In the genomic region with DNA sequence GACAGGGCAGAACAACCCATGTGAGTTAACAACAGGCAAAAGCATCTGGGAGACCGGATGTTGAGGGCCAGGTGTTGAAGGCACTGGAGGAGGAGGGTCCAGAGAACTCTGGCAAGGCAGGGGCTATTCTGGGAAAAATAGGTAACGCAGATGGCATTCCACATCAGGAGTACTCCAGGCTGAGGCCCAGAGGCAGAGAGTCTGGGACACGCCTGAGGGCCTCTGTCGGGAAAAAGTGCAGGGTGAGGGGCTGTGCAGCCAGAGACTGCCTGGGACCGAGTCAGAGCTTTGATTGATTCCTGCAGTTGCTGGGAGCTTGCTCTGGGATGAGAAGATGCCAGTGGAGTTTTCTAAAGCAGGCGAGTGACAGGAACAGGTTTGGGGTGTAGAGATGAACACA, we compare ENCODE assay signal across 11 mouse cellular contexts. TPM values are rescaled to one million over a fixed set of nuclear protein-coding genes. Genes with fewer than 3 reads are reported as not detected.
DNase-seq lines count a peak whose midpoint lies in the region; ATAC-seq and TF ChIP-seq lines count a peak whose summit lies in the region.
"Had no signal": no experiment of that assay in that cellular context is flagged by ENCODE, and none has a peak within 500 bp of the region (broad histone marks: within the 10 kb centered on the region; RNA-seq: fewer than 3 reads in every experiment).

No protein-coding gene starts in this region.

- TF ChIP-seq POLR2A in ES-Bruce4 (IDR thresholded peaks at IDR 0.05; ENCODE audit: insufficient read depth, low read length), result no peak

- TF ChIP-seq CTCF in ES-Bruce4 (IDR thresholded peaks at IDR 0.05; ENCODE audit: low read depth, low read length), result no peak

- H3K4me1 ChIP-seq in hindbrain, embryonic 10.5 days (replicated peaks), result peaks cover 53% of the 10 kb centered on the region
- peaks cover 16% of the 10 kb centered on the region for H3K4me1 ChIP-seq in hindbrain, embryonic 14.5 days (replicated peaks; ENCODE audit: control insufficient read depth, insufficient read depth, low read length)
- H3K4me1 ChIP-seq in ES-Bruce4 (ENCODE audit: control insufficient read depth, insufficient read depth, low read length), result peaks cover 2% of the 10 kb centered on the region
- peaks cover 38% of the 10 kb centered on the region for H3K4me1 ChIP-seq in embryonic facial prominence, embryonic 12.5 days
- H3K4me1 ChIP-seq in limb, embryonic 12.5 days (replicated peaks), result peaks cover 44% of the 10 kb centered on the region

- no peaks in the 10 kb centered on the region for H3K9me3 ChIP-seq in hindbrain, embryonic 10.5 days
- no peaks in the 10 kb centered on the region for H3K9me3 ChIP-seq in hindbrain, embryonic 14.5 days (ENCODE audit: control insufficient read depth, low read length)
- H3K9me3 ChIP-seq in ES-Bruce4 (replicated peaks; ENCODE audit: control insufficient read depth, insufficient read depth, low read length, poor library complexity, severe bottlenecking), result no peaks in the 10 kb centered on the region
- H3K9me3 ChIP-seq in embryonic facial prominence, embryonic 12.5 days, result no peaks in the 10 kb centered on the region
- H3K9me3 ChIP-seq in limb, embryonic 12.5 days, result no peaks in the 10 kb centered on the region

- ATAC-seq in hindbrain, embryonic 14.5 days (ENCODE audit: low FRiP score), result no peak
- no peak for ATAC-seq in embryonic facial prominence, embryonic 12.5 days (ENCODE audit: insufficient number of reproducible peaks, insufficient read depth, low FRiP score, low TSS enrichment)
- ATAC-seq in limb, embryonic 12.5 days (ENCODE audit: insufficient number of reproducible peaks, insufficient read depth, low FRiP score, low TSS enrichment, low read depth), result peak; percentile 39

- 31% methylated on average over 6 of the region's 6 CpGs for WGBS in hindbrain, embryonic 10.5 days
- WGBS in hindbrain, embryonic 14.5 days, result 25% methylated on average over 6 of the region's 6 CpGs
- WGBS in embryonic facial prominence, embryonic 12.5 days, result 35% methylated on average over 6 of the region's 6 CpGs
- WGBS in limb, embryonic 12.5 days, result 15% methylated on average over 6 of the region's 6 CpGs

- peak overlapping the region; percentile 89 for H3K27ac ChIP-seq in hindbrain, embryonic 10.5 days
- no peak overlapping the region for H3K27ac ChIP-seq in hindbrain, embryonic 14.5 days
- H3K27ac ChIP-seq in ES-Bruce4 (ENCODE audit: insufficient read depth, low read length), result no peak overlapping the region
- H3K27ac ChIP-seq in embryonic facial prominence, embryonic 12.5 days, result peak overlapping the region; percentile 93
- peak overlapping the region; percentile 87 for H3K27ac ChIP-seq in limb, embryonic 12.5 days

- H3K4me3 ChIP-seq in hindbrain, embryonic 10.5 days, result no peak overlapping the region
- no peak overlapping the region for H3K4me3 ChIP-seq in hindbrain, embryonic 14.5 days (replicated peaks; ENCODE audit: low read length)
- peak overlapping the region; percentile 16; the same call in 1 of the 2 replicates for H3K4me3 ChIP-seq in ES-Bruce4 (ENCODE audit: low read depth, low read length)
- no peak overlapping the region for H3K4me3 ChIP-seq in embryonic facial prominence, embryonic 12.5 days
- no peak overlapping the region for H3K4me3 ChIP-seq in limb, embryonic 12.5 days (replicated peaks)

- no peak overlapping the region for H3K4me2 ChIP-seq in hindbrain, embryonic 14.5 days (replicated peaks)
- no peak overlapping the region for H3K4me2 ChIP-seq in embryonic facial prominence, embryonic 12.5 days (replicated peaks)
- peak overlapping the region; percentile 21 for H3K4me2 ChIP-seq in limb, embryonic 12.5 days

- peaks cover 46% of the 10 kb centered on the region for H3K27me3 ChIP-seq in hindbrain, embryonic 10.5 days (ENCODE audit: insufficient read depth, poor library complexity, severe bottlenecking)
- no peaks in the 10 kb centered on the region for H3K27me3 ChIP-seq in hindbrain, embryonic 14.5 days (ENCODE audit: control insufficient read depth, insufficient read depth, low read length)
- no peaks in the 10 kb centered on the region for H3K27me3 ChIP-seq in ES-Bruce4 (ENCODE audit: control insufficient read depth, insufficient read depth, low read length, poor library complexity, severe bottlenecking)
- no peaks in the 10 kb centered on the region for H3K27me3 ChIP-seq in embryonic facial prominence, embryonic 12.5 days
- peaks cover 7% of the 10 kb centered on the region; the same call in 1 of the 2 replicates for H3K27me3 ChIP-seq in limb, embryonic 12.5 days

- no peak for TF ChIP-seq EP300 in ES-Bruce4 (IDR thresholded peaks at IDR 0.05; ENCODE audit: insufficient read depth, low read depth, low read length)

- DNase-seq in hindbrain, embryonic 10.5 days (ENCODE audit: low spot score), result peak; percentile 25
- DNase-seq in hindbrain, embryonic 14.5 days (ENCODE audit: low spot score), result no peak
- no peak for DNase-seq in testis, postnatal 10 days (ENCODE audit: low spot score)
- no peak for DNase-seq in urinary bladder, adult 2 months (ENCODE audit: low spot score)
- DNase-seq: cerebellum, postnatal 25 days; kidney, adult 2 months; lung, adult 2 months; retina, postnatal 1 day had no signal

- no peaks in the 10 kb centered on the region for H3K36me3 ChIP-seq in hindbrain, embryonic 10.5 days
- H3K36me3 ChIP-seq in hindbrain, embryonic 14.5 days (replicated peaks; ENCODE audit: control insufficient read depth, insufficient read depth), result no peaks in the 10 kb centered on the region
- no peaks in the 10 kb centered on the region for H3K36me3 ChIP-seq in ES-Bruce4 (ENCODE audit: control insufficient read depth, insufficient read depth, low read length, poor library complexity, severe bottlenecking)
- no peaks in the 10 kb centered on the region for H3K36me3 ChIP-seq in embryonic facial prominence, embryonic 12.5 days
- H3K36me3 ChIP-seq in limb, embryonic 12.5 days, result no peaks in the 10 kb centered on the region

- no peak overlapping the region for H3K9ac ChIP-seq in hindbrain, embryonic 14.5 days
- H3K9ac ChIP-seq in ES-Bruce4 (ENCODE audit: low read depth, poor library complexity, severe bottlenecking), result no peak overlapping the region
- H3K9ac ChIP-seq in embryonic facial prominence, embryonic 12.5 days, result no peak overlapping the region
- H3K9ac ChIP-seq in limb, embryonic 12.5 days (replicated peaks), result no peak overlapping the region

RNA-seq across cellular contexts. Expression of a gene that starts 59.4 kb away (rescaled TPM):
- 2.2 and 2.4 TPM in 2 replicates for polyA plus RNA-seq in hindbrain, embryonic 10.5 days (2016; fragmentation: Nextera tagmentation; extraction: Ambion mirVana)
- 2.2 and 3.6 TPM in 2 replicates for polyA plus RNA-seq in hindbrain, embryonic 14.5 days (2014; fragmentation: Nextera tagmentation; extraction: Ambion mirVana)
- polyA plus RNA-seq in ES-Bruce4 (2011; ENCODE audit: insufficient read depth, insufficient read length, low read depth, missing spikeins), result not detected in 2 replicates
- polyA plus RNA-seq in embryonic facial prominence, embryonic 12.5 days (2016; fragmentation: Nextera tagmentation; extraction: Ambion mirVana), result 21.3 and 24.1 TPM in 2 replicates
- 12.8 and 14.0 TPM in 2 replicates for polyA plus RNA-seq in limb, embryonic 12.5 days (2016; fragmentation: Nextera tagmentation; extraction: Ambion mirVana)
- 2.8 and 4.4 TPM in 2 replicates for polyA plus RNA-seq in urinary bladder, adult 2 months (2012; rRNA removed)

Comparison
In these comparisons a context has a peak if more than half of its experiments do, and no peak if none do; other contexts are left out.
1. H3K27ac ChIP-seq: peak in hindbrain, embryonic 10.5 days (single experiment), embryonic facial prominence, embryonic 12.5 days (single experiment) and limb, embryonic 12.5 days (single experiment); none in hindbrain, embryonic 14.5 days (single experiment) and ES-Bruce4 (single experiment).